Mouse (Mus musculus): ENCODE results near the gene Adamts14.

Adamts14 gene

DNA sequence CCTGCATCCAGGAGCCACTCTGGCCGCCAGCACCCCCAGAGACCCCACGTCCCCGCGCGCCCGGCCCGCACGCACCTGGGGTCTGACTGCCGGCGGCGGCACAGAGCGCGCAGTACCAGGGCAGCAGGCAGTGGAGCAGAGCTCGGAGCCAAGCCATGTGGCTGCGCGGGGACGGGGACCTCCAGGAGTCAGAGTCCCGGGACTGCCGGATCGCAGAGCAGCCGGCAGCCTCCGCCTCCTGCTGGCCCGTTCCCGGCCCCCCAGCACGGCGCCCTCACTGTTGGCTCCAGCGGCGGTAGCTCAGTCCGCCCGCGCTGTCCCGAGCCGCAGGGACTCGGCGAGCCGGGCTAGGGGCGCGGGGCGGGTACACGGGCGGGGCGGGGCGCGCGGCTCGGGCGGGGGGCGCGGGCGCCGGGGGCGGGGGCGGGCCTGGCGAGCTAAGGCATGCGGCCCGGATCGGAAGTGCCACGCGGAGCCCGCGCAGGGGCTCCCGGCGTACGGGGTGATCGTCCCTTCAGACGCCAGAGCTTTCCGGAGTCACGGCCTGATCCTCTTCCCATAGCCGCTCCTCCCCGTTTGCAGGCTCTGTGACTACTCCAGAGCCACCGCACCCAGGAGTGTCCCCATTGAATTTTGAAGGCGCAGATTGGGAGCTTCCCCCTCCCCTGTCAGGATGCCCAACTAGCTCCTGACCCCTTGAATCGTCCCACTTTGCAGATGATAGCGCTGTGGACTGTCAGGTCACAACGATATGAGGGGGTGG is at the start of gene Adamts14:
Adamts14 (minus strand) TSS at position 358 of the 763 bp plus-strand sequence.
- DNase-seq (ENCODE audit: low spot score) = no peak

DNA sequence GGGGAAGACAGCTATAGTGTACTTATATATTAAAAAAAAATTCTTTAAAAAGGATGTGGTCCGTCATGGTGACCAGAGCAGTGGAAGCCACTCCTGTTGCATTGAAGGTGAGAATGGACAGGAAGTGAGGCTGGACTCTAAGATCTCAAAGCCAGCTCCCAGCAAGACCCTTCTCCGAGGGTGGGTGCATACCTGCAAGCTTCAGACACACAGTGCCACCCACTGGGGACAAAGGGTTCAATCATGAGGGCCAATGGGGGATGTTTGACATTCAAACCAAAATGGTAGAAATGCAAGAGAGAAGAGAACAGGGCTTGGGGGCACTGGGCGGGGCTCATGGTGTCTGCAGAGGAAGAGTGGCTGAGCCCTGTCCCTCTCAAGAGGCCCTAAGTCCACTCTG is 45.3 kb upstream of the Adamts14 start:
- no peak for DNase-seq (ENCODE audit: low spot score)

DNA sequence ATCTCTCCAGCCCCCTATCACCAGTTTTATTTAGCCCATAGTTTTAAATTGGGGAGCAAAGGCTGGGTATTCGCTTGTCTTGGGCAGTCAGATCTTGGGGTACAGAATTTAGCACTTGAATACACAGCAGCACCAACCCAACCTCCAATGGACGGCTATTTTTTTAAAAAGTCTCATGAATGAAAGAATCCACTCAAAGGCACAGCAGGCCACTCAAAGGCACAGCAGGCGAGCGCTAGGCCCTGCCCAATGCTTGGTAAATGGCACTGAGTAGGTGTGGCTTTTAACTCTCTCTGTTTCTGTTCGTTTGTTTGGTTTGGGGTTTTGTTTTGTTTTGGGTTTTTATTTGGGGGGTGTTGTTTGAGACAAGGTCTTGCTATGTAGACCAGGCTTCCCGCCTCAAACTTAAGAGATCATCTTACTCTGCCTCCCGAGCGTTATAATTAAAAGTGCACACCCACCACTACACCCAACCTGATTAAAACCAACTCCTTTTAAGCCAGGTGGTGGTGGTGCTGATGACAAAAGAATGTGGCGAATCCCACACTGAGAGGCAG is 42.2 kb upstream of the Adamts14 start:
- no peak for DNase-seq (ENCODE audit: low spot score)

DNA sequence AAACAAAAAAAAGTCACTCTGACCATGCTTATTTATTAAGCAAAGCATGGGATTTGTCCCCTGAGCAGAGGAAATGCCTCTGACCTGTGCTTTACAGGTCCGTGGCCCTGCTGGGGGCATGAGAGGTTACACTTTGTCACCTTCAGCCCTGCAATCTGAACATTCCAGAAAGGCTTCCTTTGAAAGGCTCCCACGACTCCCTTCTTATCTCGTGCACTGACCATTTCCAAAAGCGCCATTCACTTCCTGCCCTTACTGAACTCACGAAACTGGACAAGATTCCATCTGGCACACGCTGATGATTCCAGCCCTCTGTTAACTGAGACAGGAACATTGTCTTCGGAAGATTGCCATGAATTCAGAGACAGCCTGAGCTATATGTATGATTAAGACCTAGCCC is 40.5 kb upstream of the Adamts14 start:
- no peak for DNase-seq (ENCODE audit: low spot score)

DNA sequence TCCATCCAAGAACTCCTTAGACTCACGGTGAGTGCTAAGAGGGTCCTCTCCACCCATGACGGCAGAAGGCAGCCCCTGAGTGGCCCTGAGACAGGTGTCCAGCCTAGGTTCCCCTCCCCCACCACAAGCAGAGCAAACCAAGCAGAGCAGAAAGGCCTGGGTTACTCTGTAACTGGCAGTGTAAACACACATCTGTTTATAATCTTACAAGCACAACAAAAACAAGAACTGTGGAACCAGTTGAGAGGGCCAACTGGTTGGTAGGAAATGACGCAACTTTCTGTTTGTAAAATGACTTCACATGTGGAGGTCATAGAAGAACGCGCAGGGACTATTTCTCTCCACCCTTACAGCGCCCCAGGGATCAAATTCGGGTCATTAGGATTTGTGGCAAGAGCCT is 39.5 kb upstream of the Adamts14 start:
- DNase-seq (ENCODE audit: low spot score) = no peak

DNA sequence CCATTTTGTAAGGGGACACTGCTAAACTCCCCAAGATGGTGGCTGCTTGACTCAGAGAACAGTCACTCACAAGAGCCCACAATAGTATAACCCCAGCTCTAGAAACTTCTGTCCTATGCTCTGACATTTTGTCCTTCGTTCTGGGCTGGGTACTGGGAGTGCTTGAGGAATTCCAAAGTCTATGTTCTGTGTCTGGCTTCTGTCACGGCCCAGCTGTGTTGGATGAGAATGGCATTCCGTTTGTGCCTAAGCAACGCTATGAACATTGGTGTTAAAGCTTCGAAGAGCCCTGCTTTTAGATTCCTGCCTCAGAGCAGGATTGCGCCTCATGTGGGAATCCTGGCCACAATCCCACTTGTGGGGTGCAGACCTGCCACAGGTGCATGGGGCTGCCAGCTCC is 38.9 kb upstream of the Adamts14 start:
- no peak for DNase-seq (ENCODE audit: low spot score)

DNA sequence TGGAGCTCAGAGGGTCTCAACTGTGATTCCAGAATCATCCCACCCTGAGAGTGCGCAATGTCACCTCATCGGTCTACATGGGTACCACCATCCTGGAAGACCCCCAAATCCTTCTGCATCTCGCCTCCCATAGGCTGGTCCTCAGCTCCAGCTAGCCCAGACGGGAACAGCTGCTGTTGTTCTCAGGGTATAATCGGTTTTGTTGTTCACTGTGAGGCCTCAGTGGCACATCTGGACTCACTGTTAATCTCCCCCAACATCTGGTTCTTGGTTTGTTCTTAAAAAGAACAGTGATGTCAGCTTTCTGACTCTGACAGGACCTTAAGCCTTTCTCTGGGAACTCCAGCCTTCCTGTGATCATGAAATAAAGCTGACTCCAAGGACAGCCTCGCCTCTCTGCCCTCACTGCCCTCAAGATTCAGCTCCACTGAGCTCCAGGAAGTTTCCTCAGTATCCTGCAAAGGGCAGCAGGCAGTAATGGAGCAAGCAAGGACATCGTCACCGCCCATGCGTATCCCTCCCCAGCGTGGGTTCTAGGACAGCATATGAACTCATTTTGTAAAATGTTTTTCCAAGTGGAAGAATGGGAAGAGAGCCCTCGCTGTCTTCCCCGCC is 35.6 kb upstream of the Adamts14 start:
- DNase-seq (ENCODE audit: low spot score) = no peak

DNA sequence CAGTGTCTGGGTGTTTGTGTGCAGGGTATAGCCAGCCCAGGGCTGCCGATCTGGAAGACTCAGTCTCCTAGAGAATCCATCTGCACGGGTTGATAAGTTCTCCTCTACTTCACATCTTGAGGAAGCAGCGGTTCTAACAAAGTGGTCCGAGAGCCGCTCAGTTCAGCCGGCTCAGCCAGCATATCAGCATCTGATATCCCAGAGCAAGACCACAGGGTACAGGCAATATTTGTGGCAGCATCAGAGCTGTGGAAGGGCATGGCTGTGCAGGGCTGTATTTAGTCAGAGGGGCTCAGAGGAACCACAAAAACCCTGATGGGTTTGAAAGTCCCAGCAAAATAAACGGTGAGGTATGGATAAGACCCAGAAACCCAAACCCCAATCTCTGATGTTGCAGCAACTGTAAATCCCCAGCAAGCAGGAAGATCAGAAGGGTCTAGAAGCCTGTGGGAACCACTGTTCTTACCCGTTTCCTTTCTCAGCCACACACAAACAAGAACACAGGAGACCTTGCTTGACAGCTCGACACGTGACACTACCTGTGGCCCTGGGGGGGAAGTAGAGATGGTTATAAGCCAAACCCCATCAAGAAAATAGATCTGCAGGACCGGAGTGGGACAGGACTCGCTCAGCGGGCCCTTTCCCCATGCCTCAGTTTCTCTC is 32.8 kb upstream of the Adamts14 start:
- no peak for DNase-seq (ENCODE audit: low spot score)

DNA sequence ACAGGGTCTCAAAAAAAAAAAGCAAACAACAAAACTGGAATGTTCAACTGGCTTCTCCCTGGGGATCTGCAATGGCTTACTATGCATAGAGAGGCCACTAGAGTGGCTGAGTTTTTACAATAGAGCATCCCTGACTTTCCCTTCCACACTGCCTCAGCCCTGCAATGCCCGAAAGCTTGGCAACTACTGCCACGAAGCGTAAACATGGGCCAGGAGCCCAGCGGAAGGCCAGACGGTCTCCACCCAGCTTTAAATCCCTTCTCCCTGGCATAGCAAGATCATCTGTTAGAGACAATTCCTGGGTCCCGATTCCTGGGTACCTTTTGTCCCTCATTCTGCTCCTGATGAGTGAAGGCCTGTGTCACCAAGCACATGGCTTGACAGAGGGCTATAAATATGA is 30.8 kb upstream of the Adamts14 start:
- no peak for DNase-seq (ENCODE audit: low spot score)

DNA sequence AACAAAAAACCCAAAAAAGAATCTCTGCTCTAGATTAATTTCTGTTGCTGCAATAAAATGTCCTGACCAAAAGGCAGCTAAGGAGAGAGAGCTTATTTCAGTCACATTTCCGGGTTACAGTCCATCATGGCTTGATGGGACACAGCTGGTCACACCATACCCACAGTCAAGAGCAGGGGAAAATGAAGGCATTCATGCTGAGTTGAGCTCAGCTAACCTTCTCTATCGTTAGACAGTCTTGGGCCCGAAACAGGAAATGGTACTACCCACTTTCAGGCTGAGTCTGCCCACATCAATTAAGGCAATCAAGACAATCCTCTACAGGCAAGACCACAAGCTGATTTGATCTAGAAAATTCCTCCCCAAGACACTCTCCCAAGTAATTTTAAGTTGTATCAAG is 27.8 kb upstream of the Adamts14 start:
- DNase-seq (ENCODE audit: low spot score) = no peak

DNA sequence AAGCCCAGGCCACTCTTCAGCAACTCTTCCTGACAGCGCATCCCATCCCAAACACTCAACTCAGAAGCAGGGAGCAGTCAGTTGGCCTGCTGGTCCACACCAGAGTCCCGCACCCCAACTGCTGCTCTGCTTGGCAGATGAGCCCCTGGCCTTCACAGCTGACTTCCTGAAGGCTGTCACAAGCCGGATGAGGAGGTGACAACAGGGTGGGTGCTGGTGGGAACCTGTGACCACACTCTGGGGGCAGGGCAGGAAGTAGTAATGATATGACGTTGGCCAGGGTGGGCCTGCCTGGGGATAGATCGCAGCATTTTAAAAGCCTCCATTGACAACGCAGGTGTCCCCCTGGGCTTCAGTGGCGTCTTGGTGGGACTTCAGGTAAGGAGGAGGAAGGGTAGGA is 24.2 kb upstream of the Adamts14 start, which contains the start of gene Prf1:
Prf1 (plus strand) TSS at position 357 of the 400 bp plus-strand sequence.
- DNase-seq (ENCODE audit: low spot score) = no peak

DNA sequence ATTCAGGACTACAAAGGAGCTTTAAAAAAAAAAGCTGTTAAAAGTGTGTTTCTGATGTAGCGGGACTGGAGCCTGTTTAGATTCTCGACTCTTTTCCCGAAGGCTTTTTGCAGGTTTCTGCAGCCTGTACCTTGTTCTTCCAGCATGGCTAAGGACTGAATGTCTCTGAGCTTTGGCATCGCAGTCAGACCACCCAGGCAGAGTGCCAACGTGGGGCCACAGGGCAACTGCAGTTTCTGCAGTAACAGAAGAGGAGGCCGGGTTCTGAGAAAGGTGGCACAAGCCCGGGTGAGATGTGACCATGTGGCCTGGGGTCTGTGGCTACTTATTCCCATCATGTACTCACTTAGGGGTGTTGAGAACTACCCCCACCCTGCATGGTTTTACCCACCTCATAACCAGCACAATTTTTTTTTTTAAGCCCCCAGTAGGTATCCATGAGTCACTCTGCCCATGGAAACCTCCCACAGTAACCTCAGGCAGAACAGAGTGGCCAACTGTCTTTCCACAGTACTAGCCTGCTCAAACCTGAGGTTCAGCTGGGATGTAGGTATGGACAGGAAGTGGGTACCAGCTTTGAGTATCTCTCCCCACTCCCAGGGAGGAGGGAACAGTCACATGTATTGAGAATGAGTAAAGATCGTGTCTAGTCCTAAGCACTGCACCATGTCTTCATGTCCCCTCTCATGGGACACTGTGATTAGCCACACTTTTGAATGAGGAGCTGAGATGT is 23.6 kb upstream of the Adamts14 start:
- DNase-seq (ENCODE audit: low spot score) = no peak

DNA sequence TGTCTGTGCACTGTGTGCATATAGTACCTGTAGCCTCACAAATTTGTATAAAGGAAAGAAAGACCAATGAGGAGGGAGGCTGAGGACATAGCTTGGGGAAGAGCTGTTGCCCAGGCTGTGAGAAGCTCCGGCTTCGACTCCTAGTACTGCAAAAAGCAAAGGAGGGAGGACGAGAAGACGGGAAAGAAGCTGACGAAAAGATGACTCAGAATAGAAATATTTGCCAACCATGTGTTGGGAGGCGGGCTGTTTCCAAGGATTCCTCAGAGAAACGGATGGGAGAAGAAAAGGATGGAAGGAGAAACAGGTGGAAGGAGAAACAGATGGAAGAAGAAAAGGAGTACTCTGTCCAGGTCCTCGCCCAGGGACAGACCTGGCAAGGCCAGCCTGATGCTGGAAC is 21.0 kb upstream of the Adamts14 start:
- no peak for DNase-seq (ENCODE audit: low spot score)

DNA sequence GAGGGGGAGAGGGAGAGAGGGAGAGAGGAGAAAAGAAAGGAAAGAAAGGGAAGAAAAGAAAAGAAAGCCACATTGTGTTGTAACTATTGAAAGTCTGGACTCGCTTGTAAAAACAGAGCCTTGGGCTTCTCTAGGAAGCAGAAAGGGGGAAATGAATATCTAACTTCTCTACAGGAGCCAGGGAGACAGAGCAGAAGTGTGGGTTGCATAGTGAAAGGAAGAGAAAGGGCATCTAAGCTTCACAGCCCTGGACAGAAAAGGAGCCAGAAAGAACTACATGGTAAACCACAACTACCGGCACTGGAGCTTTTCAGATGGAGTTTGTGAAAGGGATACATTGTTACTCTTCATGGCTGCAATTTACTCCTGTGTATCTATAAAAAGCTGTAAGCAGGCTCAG is 17.2 kb upstream of the Adamts14 start:
- no peak for DNase-seq (ENCODE audit: low spot score)

DNA sequence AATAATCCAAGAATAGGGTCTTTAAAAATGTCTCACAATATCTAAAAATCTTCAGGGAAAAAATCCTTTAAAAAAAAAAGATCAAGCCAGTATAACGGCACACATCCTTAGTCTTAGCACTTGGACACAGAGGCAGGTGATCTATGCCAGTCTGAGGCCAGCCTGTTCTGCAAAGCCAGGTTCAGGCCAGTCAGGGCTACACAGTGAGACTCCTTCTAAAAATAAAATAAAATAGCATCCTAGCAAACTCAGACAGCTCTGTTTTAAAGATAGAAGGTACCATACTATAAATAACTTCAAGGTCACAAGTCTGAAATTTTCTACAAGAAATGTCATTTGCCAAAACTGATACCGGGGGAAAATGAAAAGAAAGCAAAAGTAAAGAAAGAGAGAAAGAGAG is 16.8 kb upstream of the Adamts14 start:
- no peak for DNase-seq (ENCODE audit: low spot score)

DNA sequence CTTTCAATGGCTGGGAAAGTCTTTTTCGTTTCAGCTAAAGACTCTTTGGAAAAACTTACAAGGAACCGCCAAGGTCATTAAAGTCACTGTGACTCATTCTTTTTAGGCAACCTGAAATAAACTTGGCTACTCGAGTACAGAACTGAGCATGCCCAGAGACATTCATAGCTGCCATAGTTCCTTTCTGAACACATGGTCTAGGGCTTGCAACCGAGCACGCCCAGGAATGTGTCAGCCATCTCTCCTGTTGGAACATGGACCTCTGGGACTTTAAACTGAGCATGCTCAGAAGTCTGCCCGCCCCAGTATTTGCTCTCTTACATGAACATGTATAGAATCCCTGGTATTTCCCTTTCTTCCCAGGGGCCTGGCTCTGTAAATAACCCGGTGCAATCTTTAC is 13.0 kb upstream of the Adamts14 start:
- no peak for DNase-seq (ENCODE audit: low spot score)

DNA sequence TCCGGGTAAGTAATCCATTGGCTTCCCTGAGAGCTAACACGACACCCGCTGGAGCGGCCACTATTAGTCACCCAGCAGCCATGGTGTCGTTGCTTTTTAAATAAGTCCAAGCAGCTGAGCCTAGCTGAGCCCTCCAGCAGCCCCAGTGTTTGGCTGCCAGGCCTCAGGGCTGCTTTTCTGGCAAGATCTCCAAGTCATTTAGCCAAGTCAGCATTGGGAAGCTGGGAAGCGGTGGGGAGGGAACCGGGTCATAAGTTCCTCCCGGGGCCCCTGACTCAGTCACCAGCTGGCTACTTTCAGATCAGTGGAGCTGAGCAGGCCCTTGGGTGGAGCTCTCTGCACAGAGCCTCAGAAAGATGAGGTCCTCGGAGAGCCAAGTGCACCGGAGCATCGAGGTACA is 12.0 kb upstream of the Adamts14 start:
- DNase-seq (ENCODE audit: low spot score) = no peak

DNA sequence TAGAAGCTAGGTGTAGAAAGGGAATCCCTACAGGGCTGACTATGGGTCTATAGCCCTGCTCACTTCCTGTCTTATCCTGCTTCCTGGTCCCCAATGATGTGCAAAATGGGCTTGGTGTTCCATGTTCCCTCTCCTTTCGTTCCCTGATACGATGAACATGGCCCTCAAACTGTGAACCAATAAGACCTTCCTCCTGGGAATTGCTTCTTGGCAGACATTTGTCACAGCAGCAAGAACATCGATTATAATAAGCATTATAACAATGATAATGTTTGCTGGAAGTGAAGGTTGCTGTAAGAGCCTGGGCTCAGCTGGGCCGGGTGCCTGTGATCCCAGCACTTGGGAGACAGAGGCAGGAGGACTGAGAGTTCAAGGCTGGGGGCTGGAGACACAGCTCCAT is 11.1 kb upstream of the Adamts14 start:
- DNase-seq (ENCODE audit: low spot score) = no peak

DNA sequence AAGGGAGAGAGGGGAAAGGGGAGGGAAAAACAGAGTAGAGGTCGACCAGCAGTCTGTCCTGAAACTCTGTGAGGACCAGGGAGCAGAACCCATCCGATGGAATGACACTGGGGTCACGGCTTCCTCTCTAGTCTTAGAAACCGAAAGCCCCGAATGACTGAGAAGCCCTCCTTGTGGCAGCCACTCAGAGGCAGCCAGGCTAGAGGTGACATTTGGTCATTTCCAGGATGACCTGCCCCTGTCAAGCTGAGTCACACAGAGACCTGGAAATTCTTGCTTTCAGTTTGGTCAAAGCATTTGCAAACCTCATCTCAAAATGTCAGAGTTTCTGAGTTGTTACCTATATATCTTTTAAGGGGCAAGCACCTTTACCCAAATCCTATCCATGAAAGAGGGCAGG is 7.9 kb upstream of the Adamts14 start:
- no peak for DNase-seq (ENCODE audit: low spot score)

DNA sequence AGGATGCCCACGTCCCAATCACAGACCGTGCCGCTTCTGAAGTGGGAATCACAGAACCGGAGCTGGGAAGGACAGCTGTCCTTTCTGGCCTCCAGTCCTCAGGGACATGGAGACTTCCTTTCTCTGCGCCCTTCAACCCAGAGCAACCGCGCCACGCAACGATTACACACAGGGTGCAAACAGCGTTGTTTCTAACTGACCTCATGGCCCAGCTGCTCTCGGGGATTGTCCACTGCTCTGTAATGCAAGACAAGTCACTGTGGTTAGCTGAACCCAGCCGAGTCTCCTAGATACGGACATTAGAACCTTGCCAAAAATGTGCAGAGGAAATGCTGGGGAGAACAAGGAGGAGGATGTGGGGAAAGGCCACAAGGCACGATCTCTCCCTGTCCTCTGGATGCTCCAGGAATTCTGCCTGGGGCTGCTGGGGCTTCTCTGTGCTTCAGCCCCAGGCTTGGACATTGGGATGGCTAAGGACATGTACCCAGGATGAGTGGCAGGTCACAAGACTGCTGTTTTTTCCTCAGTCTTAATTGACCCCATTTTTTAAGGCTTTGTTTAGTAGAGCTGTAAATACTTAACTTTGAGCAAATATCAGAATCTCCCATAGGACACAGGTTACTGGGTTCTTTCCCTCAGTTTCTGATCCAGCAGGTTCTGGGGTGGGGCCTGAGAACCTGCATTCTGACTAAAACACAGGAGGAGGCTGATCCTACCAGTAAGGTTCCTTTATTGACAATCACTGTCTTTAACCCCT is 4.9 kb upstream of the Adamts14 start:
- no peak for DNase-seq (ENCODE audit: low spot score)

DNA sequence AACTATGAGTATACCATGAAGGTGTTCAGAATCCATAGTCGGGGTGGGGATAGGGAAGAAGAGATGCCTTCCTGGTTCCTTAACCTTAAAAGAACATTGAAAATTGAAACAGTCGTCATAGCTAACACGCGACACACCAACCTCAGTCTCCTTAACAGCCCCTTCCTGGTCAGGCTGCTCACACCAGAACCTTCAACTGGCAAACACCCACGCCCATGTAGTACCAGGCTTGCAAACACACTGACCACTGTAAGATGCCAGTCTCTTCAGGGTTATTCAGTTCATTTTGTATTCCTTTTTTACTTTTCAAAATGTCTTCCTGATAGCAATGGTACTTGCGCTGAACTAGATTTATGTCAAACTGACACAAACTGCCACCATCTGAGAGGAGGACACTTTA is 3.8 kb upstream of the Adamts14 start:
- DNase-seq (ENCODE audit: low spot score) = no peak

DNA sequence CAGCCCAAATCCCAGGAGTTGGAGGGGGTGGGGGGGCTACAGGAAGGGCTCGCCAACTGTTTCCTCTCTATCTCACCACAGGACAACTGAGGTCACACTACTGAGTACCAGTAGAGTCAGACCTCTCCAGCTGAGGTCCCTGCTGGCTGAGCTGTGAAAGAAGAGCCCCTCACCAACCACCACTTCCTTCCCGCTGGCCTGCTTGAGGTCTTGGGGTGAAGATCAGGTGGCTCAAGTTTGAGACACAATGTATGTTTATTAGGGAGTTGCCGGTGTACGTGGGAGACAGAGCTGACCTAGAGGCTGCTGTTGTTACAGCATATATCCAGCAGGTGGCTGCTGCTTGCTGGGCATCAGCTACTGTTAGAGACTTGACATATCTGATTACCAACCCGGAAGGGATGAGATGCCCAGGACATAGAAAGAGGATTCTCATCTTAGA is 2.5 kb upstream of the Adamts14 start:
- no peak for DNase-seq (ENCODE audit: low spot score)
